Mouse (Mus musculus) heart, adult 2 months (tissue): ENCODE measurements around the gene Rrbp1.

ENCODE experiments used
- CTCF ChIP-seq: fragments of 200-600 bp; IDR thresholded peaks from 2 replicates; pipeline ENCODE4 v1.8.1; 2022; ENCODE audit warnings: antibody characterized with exemption, mild to moderate bottlenecking, moderate library complexity
- POLR2A ChIP-seq: fragments of 200-500 bp; IDR thresholded peaks from 2 replicates; pipeline ENCODE4 v1.6.1; 2011; ENCODE audit warnings: mild to moderate bottlenecking, low read depth, low read length, control low read depth; ENCODE audit not compliant: insufficient read depth

GRCm38 (mm10) chr2:143978444-143979147 is 32.5 kb downstream of the Rrbp1 start:
- TF ChIP-seq CTCF = peak; percentile 46
- TF ChIP-seq POLR2A = no peak
